Mouse (Mus musculus): ENCODE results near the gene Ddx54.

- no peak for TF ChIP-seq POLR2A (IDR thresholded peaks at IDR 0.05; ENCODE audit: low read depth, low read length)
- peak; percentile 76; the same call in 1 of the 2 replicates for TF ChIP-seq CTCF (IDR thresholded peaks at IDR 0.05; ENCODE audit: extremely low read depth, insufficient read length, insufficient replicate concordance, low read depth, low read length)
Observed at GRCm38 (mm10) chr5:120590356-120591010, 22.1 kb upstream of the Ddx54 start.

Data from small intestine, adult 2 months (tissue).